Mouse (Mus musculus): ENCODE results near the gene Cblc.
"Not testable (repeated sequence)": the region's sequence is repeated elsewhere in the genome, so short reads cannot be mapped to it uniquely, and the experiment has no call there.

Cblc gene

GRCm38 (mm10) chr7:19818875-19819274 is 22.3 kb upstream of the Cblc start:
- no peak for DNase-seq (ENCODE audit: low spot score)

GRCm38 (mm10) chr7:19818440-19818839 is 21.8 kb upstream of the Cblc start:
- no peak for DNase-seq (ENCODE audit: low spot score)

GRCm38 (mm10) chr7:19817382-19818105 is 20.9 kb upstream of the Cblc start:
- DNase-seq (ENCODE audit: low spot score) = peak; percentile 66

GRCm38 (mm10) chr7:19816224-19816771 is 19.7 kb upstream of the Cblc start:
- peak; percentile 69 for DNase-seq (ENCODE audit: low spot score)

GRCm38 (mm10) chr7:19815296-19816223 is 19.0 kb upstream of the Cblc start:
- no peak for DNase-seq (ENCODE audit: low spot score)

- DNase-seq (ENCODE audit: low spot score) = no peak
Observed at GRCm38 (mm10) chr7:19813579-19814122, 17.0 kb upstream of the Cblc start.

- no peak for DNase-seq (ENCODE audit: low spot score)
Observed at GRCm38 (mm10) chr7:19813161-19813560, 16.6 kb upstream of the Cblc start.

GRCm38 (mm10) chr7:19811114-19811513 is 14.5 kb upstream of the Cblc start:
- DNase-seq (ENCODE audit: low spot score) = peak; percentile 77

GRCm38 (mm10) chr7:19809369-19809768 is 12.8 kb upstream of the Cblc start:
- peak; percentile 57 for DNase-seq (ENCODE audit: low spot score)

GRCm38 (mm10) chr7:19806356-19806969 is 9.9 kb upstream of the Cblc start:
- no peak for DNase-seq (ENCODE audit: low spot score)

- peak; percentile 77 for DNase-seq (ENCODE audit: low spot score)
Observed at GRCm38 (mm10) chr7:19802995-19803394, 6.4 kb upstream of the Cblc start.

GRCm38 (mm10) chr7:19800764-19801163 is 4.2 kb upstream of the Cblc start:
- peak; percentile 83 for DNase-seq (ENCODE audit: low spot score)

- no peak for DNase-seq (ENCODE audit: low spot score)
Observed at GRCm38 (mm10) chr7:19796254-19796653, 355 bp downstream of the Cblc start.

- no peak for DNase-seq (ENCODE audit: low spot score)
Observed at GRCm38 (mm10) chr7:19795236-19795635, 1.4 kb downstream of the Cblc start.

- no peak for DNase-seq (ENCODE audit: low spot score)
Observed at GRCm38 (mm10) chr7:19792701-19793630, 3.6 kb downstream of the Cblc start.

GRCm38 (mm10) chr7:19791504-19791903 is 5.1 kb downstream of the Cblc start:
- not testable (repeated sequence) for DNase-seq (ENCODE audit: low spot score)

- peak; percentile 92 for DNase-seq (ENCODE audit: low spot score)
Observed at GRCm38 (mm10) chr7:19789904-19790347, 6.7 kb downstream of the Cblc start.

GRCm38 (mm10) chr7:19785874-19786458 is 10.6 kb downstream of the Cblc start:
- DNase-seq (ENCODE audit: low spot score) = no peak

- peak; percentile 38 for DNase-seq (ENCODE audit: low spot score)
Observed at GRCm38 (mm10) chr7:19784764-19785535, 11.7 kb downstream of the Cblc start.

- DNase-seq (ENCODE audit: low spot score) = no peak
Observed at GRCm38 (mm10) chr7:19783630-19784029, 13.0 kb downstream of the Cblc start.
